Mouse (Mus musculus) splenic B cell, adult 2 months (primary cell): ENCODE measurements around the gene Pdx1.

Experiments used
- DNase-seq: peaks from one replicate; pipeline ENCODE4 v3.0.0-alpha.2; 2011; ENCODE audit warnings: low read depth, low spot score
- H3K27me3 ChIP-seq: 2 replicates; pipeline ENCODE4 v1.6.1; 2012; ENCODE audit warnings: mild to moderate bottlenecking, low read length, moderate library complexity, mixed read lengths; ENCODE audit not compliant: control insufficient read depth, poor library complexity, insufficient read depth, severe bottlenecking
- H3K36me3 ChIP-seq: 2 replicates; pipeline ENCODE4 v1.6.1; 2012; ENCODE audit warnings: mild to moderate bottlenecking, low read length, moderate library complexity, mixed read lengths; ENCODE audit not compliant: control insufficient read depth, poor library complexity, insufficient read depth, severe bottlenecking

Pdx1 gene

DNA sequence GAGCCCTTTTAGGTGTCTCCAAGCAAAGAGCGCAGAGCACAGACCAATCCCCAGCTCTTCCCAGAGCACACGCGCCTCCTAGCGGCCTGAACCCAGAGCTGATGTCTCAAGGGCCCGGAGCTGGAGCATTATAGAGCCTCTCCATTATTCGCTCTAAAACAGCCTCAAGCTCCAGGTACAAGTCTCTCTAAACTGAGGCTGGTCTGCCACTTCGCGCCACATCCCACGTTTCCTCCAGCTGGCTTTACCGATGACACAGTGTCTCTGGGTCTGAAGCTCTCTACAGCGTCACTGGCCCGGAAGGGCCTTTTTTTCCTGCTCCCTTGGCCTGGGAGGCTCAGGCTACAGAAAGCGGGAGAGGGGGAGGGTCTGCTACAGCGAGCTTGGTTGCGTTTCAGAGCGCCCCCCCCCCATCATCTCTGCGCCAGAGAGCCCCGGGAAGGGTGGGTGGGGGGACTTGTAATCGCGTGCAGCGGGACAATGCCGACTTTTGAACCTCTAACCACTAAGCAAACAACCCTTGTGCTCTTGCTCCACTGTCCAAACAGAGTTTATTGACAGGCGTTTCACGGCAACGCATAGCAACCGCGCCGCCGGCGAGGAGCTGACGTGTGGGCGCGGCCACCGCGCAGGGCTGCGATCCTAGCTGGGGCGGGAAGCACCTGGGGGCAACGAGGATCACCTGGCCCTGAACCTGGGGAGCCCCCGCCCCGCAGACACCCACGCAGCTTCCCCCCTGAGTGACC lies 29.7 kb downstream of the Pdx1 start:
- Histone ChIP-seq H3K36me3 (no peaks in the 10 kb centered on the region), H3K27me3 (no peaks in the 10 kb centered on the region; the same call in 1 of the 2 replicates)
- peak; percentile 70 for DNase-seq

GRCm38 (mm10) chr5:147300001-147300363 lies 30.2 kb downstream of the Pdx1 start:
- Histone ChIP-seq H3K27me3 (no peaks in the 10 kb centered on the region; the same call in 1 of the 2 replicates), H3K36me3 (no peaks in the 10 kb centered on the region)
- no peak for DNase-seq

- Histone ChIP-seq H3K27me3 (no peaks in the 10 kb centered on the region; the same call in 1 of the 2 replicates), H3K36me3 (no peaks in the 10 kb centered on the region)
- no peak for DNase-seq
Observed at GRCm38 (mm10) chr5:147300917-147301780, 31.4 kb downstream of the Pdx1 start.

- DNase-seq, result no peak
- Histone ChIP-seq H3K27me3 (no peaks in the 10 kb centered on the region; the same call in 1 of the 2 replicates), H3K36me3 (no peaks in the 10 kb centered on the region)
Observed at GRCm38 (mm10) chr5:147301781-147302070, 32.0 kb downstream of the Pdx1 start.

DNA sequence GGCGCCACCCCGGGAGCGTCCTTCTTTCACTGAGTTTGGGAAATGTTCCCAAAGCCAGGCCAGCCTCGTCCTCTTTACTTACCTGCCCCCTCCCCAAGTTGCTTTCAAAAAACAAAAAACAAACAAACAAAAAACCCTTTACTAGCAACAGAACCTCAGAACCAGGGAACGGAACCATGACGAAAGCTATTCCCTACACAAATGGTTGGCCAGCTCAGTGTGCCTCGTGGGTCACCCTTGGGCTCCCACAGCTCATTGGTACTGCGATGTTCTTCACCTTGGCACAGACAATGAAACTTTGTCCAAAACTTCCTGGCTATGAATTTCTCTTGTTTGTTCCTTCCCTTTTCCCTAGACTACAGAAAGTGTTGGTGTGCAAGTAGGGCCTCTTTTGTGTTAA lies 32.4 kb downstream of the Pdx1 start:
- no peak for DNase-seq
- H3K36me3 ChIP-seq, result no peaks in the 10 kb centered on the region
- no peaks in the 10 kb centered on the region; the same call in 1 of the 2 replicates for H3K27me3 ChIP-seq

- no peak for DNase-seq
- Histone ChIP-seq H3K36me3 (no peaks in the 10 kb centered on the region), H3K27me3 (no peaks in the 10 kb centered on the region; the same call in 1 of the 2 replicates)
Observed at GRCm38 (mm10) chr5:147302746-147303400, 33.1 kb downstream of the Pdx1 start.

GRCm38 (mm10) chr5:147304276-147305155 lies 34.8 kb downstream of the Pdx1 start:
- no peak for DNase-seq
- Histone ChIP-seq H3K36me3 (no peaks in the 10 kb centered on the region), H3K27me3 (no peaks in the 10 kb centered on the region; the same call in 1 of the 2 replicates)

- H3K36me3 ChIP-seq, result no peaks in the 10 kb centered on the region
- no peaks in the 10 kb centered on the region; the same call in 1 of the 2 replicates for H3K27me3 ChIP-seq
- DNase-seq, result no peak
Observed at GRCm38 (mm10) chr5:147305166-147305565, 35.4 kb downstream of the Pdx1 start.

DNA sequence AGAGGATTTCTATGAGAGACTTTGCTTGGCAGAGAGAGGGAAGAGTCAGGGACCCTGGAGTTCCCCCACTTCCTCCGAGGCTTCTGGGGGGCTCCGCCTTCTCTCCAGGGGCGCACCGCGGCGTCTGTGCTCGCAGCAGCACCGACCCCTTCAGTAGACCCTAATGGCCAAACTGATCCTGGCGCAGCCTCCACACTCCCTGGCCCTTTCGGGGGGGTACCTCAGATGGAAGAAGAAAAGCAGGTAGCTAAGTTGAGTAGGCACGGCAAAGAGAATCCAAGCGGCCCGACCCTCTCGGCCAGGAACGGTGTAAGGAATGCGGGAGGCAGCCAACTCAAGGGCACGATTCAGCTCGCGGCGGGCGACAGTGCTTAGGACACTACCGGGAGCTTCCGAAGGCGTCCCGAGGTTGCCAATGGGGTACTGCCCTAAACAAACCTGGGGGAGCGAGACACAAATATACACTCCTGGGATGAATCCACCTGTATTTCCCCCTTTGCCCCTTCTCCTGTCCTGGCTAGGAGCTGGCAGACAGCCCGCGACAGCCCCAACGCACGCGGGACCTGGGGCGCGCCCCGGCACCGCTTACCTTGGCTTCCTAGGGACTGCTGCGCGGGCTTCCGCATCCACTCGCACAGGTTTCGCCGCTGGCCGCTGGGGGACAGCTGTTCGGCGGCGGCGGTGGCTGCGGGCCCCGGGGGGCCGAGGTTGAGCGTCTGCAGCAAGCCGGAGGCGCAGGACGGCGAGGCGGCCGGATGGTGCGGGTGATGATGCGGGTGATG lies 36.3 kb downstream of the Pdx1 start:
- DNase-seq, result no peak
- H3K27me3 ChIP-seq, result no peaks in the 10 kb centered on the region; the same call in 1 of the 2 replicates
- no peaks in the 10 kb centered on the region for H3K36me3 ChIP-seq

DNA sequence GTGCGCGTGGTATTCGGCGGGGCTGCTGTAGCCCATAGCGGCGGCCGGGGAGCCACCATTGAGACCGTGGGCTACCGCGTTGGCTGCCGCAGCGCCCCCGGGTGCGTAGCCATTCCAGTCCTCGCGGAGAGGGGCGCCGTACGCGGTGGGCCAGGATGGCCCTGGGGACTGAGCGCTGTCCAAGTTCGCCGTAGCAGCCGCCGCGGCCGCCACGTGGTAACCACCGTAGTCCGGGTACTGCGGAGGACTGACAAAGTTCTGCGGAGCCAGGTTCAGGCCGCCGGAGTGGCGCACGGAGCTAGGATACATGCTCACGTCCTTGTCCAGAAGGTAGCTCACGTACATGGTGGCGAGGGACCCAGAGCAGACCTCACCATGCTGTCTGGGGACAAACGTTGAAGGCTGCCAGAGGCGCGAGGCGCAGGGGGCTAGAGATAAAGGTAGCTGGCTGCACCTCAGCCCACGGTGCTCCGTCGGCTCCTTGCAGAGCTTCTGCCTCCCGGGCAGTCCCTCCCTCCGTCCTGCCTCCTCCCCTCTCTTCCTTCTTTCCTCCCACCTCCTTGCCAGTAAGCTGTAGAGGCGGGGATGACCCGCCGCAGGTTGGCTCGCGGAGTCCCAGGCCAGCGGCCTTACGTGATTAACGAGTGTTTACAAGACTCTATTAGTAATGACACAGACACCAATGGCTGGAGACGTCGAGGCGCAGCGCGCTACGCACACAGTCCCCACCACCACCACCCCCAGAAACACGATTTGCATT lies 37.1 kb downstream of the Pdx1 start, which contains the start of gene Cdx2:
TSS of gene Cdx2 (minus strand) at position 633 of the 760 bp plus-strand sequence.
- Histone ChIP-seq H3K27me3 (no peaks in the 10 kb centered on the region; the same call in 1 of the 2 replicates), H3K36me3 (no peaks in the 10 kb centered on the region)
- no peak for DNase-seq

- Histone ChIP-seq H3K36me3 (no peaks in the 10 kb centered on the region), H3K27me3 (no peaks in the 10 kb centered on the region; the same call in 1 of the 2 replicates)
- no peak for DNase-seq
Observed at GRCm38 (mm10) chr5:147307398-147307785, 37.6 kb downstream of the Pdx1 start.

DNA sequence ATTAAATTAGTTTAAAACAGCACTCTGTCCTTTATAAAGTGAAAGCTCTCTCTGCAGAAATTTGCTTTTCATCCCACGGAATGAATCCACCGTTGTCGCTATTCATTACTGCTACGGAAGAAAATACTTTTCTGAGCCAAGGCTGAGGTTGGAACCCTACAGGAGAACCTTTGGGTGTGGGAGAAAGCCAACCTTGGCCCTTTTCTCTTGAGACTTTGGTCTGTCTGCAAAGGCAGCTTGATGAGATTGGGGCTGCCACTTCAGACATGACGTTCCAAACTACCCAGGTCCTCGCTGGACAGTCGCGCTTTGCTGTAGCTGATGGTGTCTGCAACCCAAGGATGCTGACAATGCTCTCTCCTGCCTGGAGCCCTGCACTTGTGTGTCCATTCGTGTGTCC lies 38.7 kb downstream of the Pdx1 start:
- Histone ChIP-seq H3K36me3 (no peaks in the 10 kb centered on the region), H3K27me3 (no peaks in the 10 kb centered on the region; the same call in 1 of the 2 replicates)
- DNase-seq, result no peak

- DNase-seq, result no peak
- H3K36me3 ChIP-seq, result no peaks in the 10 kb centered on the region
- H3K27me3 ChIP-seq, result no peaks in the 10 kb centered on the region
Observed at GRCm38 (mm10) chr5:147309786-147310185, 40.0 kb downstream of the Pdx1 start.
